Comparison of ENCODE assay signal across 12 mouse cellular contexts in genomic region chr3:30207886-30208285, GRCm38 (mm10).
A peak's percentile ranks its signal among the peaks of the same experiment; 100 is the strongest.
DNase-seq lines count a peak whose midpoint lies in the region; ATAC-seq lines count a peak whose summit lies in the region.
"Had no signal": no experiment of that assay in that cellular context is flagged by ENCODE, and none has a peak within 500 bp of the region (broad histone marks: within the 10 kb centered on the region; RNA-seq: fewer than 3 reads in every experiment).

No protein-coding gene starts in this region.

- H3K27ac ChIP-seq in forebrain, embryonic 10.5 days = peak overlapping the region; percentile 63; the same call in 1 of the 2 replicates
- no peak overlapping the region for H3K27ac ChIP-seq in forebrain, embryonic 13.5 days
- H3K27ac ChIP-seq in neural tube, embryonic 11.5 days (ENCODE audit: low read depth, low read length) = no peak overlapping the region
- H3K27ac ChIP-seq in midbrain, embryonic 14.5 days (replicated peaks; ENCODE audit: low read depth, low read length) = 0 out of 2 replicates have a peak overlapping the region, but pooled peaks have one; percentile 2

- H3K4me1 ChIP-seq in forebrain, embryonic 10.5 days = peaks cover 30% of the 10 kb centered on the region
- H3K4me1 ChIP-seq in forebrain, embryonic 13.5 days = no peaks in the 10 kb centered on the region
- 0 out of 2 replicates have a peak, but pooled peaks cover 3% of the 10 kb centered on the region for H3K4me1 ChIP-seq in neural tube, embryonic 11.5 days (ENCODE audit: control insufficient read depth, insufficient read depth, low read length)
- 0 out of 2 replicates have a peak, but pooled peaks cover 4% of the 10 kb centered on the region for H3K4me1 ChIP-seq in midbrain, embryonic 14.5 days (ENCODE audit: control insufficient read depth, insufficient read depth, low read length)
- H3K4me1 ChIP-seq: heart, embryonic 15.5 days had no signal

- WGBS in forebrain, embryonic 10.5 days = 48% methylated on average over 8 of the region's 8 CpGs
- WGBS in forebrain, embryonic 13.5 days = 41% methylated on average over 8 of the region's 8 CpGs
- WGBS in neural tube, embryonic 11.5 days = 34% methylated on average over 8 of the region's 8 CpGs
- WGBS in midbrain, embryonic 14.5 days = 22% methylated on average over 8 of the region's 8 CpGs

- no peak overlapping the region for H3K9ac ChIP-seq in forebrain, embryonic 13.5 days
- 0 out of 2 replicates have a peak overlapping the region, but pooled peaks have one; percentile 16 for H3K9ac ChIP-seq in neural tube, embryonic 11.5 days (ENCODE audit: low read length)
- no peak overlapping the region for H3K9ac ChIP-seq in midbrain, embryonic 14.5 days (replicated peaks; ENCODE audit: low read length)
- H3K9ac ChIP-seq: heart, embryonic 15.5 days; liver, postnatal 0 days had no signal

- no peaks in the 10 kb centered on the region for H3K9me3 ChIP-seq in forebrain, embryonic 10.5 days
- no peaks in the 10 kb centered on the region for H3K9me3 ChIP-seq in forebrain, embryonic 13.5 days (replicated peaks)
- H3K9me3 ChIP-seq in neural tube, embryonic 11.5 days (ENCODE audit: control insufficient read depth, low read length) = no peaks in the 10 kb centered on the region
- H3K9me3 ChIP-seq in midbrain, embryonic 14.5 days (ENCODE audit: control insufficient read depth, low read length) = no peaks in the 10 kb centered on the region
- H3K9me3 ChIP-seq: G1E; heart, embryonic 15.5 days had no signal

- H3K4me3 ChIP-seq in forebrain, embryonic 10.5 days = no peak overlapping the region
- no peak overlapping the region for H3K4me3 ChIP-seq in forebrain, embryonic 13.5 days
- H3K4me3 ChIP-seq in neural tube, embryonic 11.5 days (ENCODE audit: low read depth, low read length) = no peak overlapping the region
- H3K4me3 ChIP-seq in midbrain, embryonic 14.5 days (replicated peaks; ENCODE audit: low read depth, low read length) = no peak overlapping the region
- H3K4me3 ChIP-seq: heart, embryonic 15.5 days had no signal

- ATAC-seq in forebrain, embryonic 13.5 days = no peak
- ATAC-seq in neural tube, embryonic 11.5 days (ENCODE audit: insufficient read depth, low FRiP score, low TSS enrichment) = no peak
- no peak for ATAC-seq in midbrain, embryonic 14.5 days (ENCODE audit: low FRiP score, low TSS enrichment)
- ATAC-seq: liver, postnatal 0 days had no signal

- H3K36me3 ChIP-seq in forebrain, embryonic 10.5 days (replicated peaks) = no peaks in the 10 kb centered on the region
- no peaks in the 10 kb centered on the region for H3K36me3 ChIP-seq in forebrain, embryonic 13.5 days (ENCODE audit: poor library complexity, severe bottlenecking)
- H3K36me3 ChIP-seq in neural tube, embryonic 11.5 days (ENCODE audit: control insufficient read depth, insufficient read depth, low read length) = no peaks in the 10 kb centered on the region
- H3K36me3 ChIP-seq in midbrain, embryonic 14.5 days (ENCODE audit: control insufficient read depth, insufficient read depth, low read length) = no peaks in the 10 kb centered on the region
- H3K36me3 ChIP-seq: G1E; heart, embryonic 15.5 days had no signal

- H3K4me2 ChIP-seq in forebrain, embryonic 13.5 days = no peak overlapping the region
- no peak overlapping the region for H3K4me2 ChIP-seq in neural tube, embryonic 11.5 days (ENCODE audit: low read depth)
- peak overlapping the region; percentile 22 for H3K4me2 ChIP-seq in midbrain, embryonic 14.5 days (ENCODE audit: low read length)
- H3K4me2 ChIP-seq: heart, embryonic 15.5 days had no signal

- DNase-seq in forebrain, embryonic 10.5 days (ENCODE audit: extremely low spot score, low spot score) = no peak
- DNase-seq in neural tube, embryonic 11.5 days (ENCODE audit: low spot score) = no peak
- DNase-seq in neural tube, embryonic 10.5 days (ENCODE audit: extremely low spot score, low spot score) = no peak
- peak; percentile 49 for DNase-seq in midbrain, embryonic 14.5 days
- DNase-seq in spleen, postnatal 4 days (ENCODE audit: low spot score in 2 of 2) = no peak
- DNase-seq in right cerebral cortex, postnatal 4 days = no peak
- DNase-seq in adipocyte (ENCODE audit: low spot score) = no peak
- DNase-seq: kidney, adult 18-20 months; liver, postnatal 0 days had no signal

- peaks cover 13% of the 10 kb centered on the region; the same call in 1 of the 2 replicates for H3K27me3 ChIP-seq in forebrain, embryonic 10.5 days (ENCODE audit: poor library complexity, severe bottlenecking)
- 0 out of 2 replicates have a peak, but pooled peaks cover 6% of the 10 kb centered on the region for H3K27me3 ChIP-seq in forebrain, embryonic 13.5 days
- H3K27me3 ChIP-seq in neural tube, embryonic 11.5 days (ENCODE audit: control insufficient read depth, insufficient read depth, low read length) = no peaks in the 10 kb centered on the region
- H3K27me3 ChIP-seq in midbrain, embryonic 14.5 days (ENCODE audit: control insufficient read depth, insufficient read depth, low read length) = 0 out of 2 replicates have a peak, but pooled peaks cover 4% of the 10 kb centered on the region
- H3K27me3 ChIP-seq: heart, embryonic 15.5 days had no signal

Comparison
In these comparisons a context has a peak if more than half of its experiments do, and no peak if none do; other contexts are left out.
1. H3K27ac ChIP-seq: peak in forebrain, embryonic 10.5 days (single experiment) and midbrain, embryonic 14.5 days (single experiment); none in forebrain, embryonic 13.5 days (single experiment) and neural tube, embryonic 11.5 days (single experiment).